Mouse (Mus musculus) stomach, embryonic 16.5 days (tissue): ENCODE measurements around the gene Pou2f2. TPM values are rescaled to one million over a fixed set of nuclear protein-coding genes. Genes with fewer than 3 reads are reported as not detected.

ENCODE experiments used
- ATAC-seq: fragments of 200-750 bp; cut with Nextera tagmentation; 2 replicates; pipeline ENCODE4 v1.8.0; 2017; ENCODE audit warnings: moderate number of reproducible peaks, moderate TSS enrichment; ENCODE audit not compliant: insufficient read depth, low FRiP score
- H3K27ac ChIP-seq: fragments of 300-500 bp; sonication (generic); 2 replicates; pipeline ENCODE4 v1.5.1; 2014; ENCODE audit warnings: low read length
- H3K27me3 ChIP-seq: fragments of 300-500 bp; sonication (generic); 2 replicates; pipeline ENCODE4 v1.6.1; 2014; ENCODE audit warnings: low read length, control low read depth, mixed read lengths; ENCODE audit not compliant: control insufficient read depth, insufficient read depth
- H3K36me3 ChIP-seq: fragments of 300-500 bp; sonication (generic); 2 replicates; pipeline ENCODE4 v1.6.1; 2014; ENCODE audit warnings: low read length; ENCODE audit not compliant: control insufficient read depth, insufficient read depth
- H3K4me1 ChIP-seq: fragments of 300-500 bp; sonication (generic); 2 replicates; pipeline ENCODE4 v1.6.1; 2014; ENCODE audit warnings: low read length, control low read depth, mixed read lengths; ENCODE audit not compliant: control insufficient read depth, insufficient read depth
- H3K4me2 ChIP-seq: fragments of 300-500 bp; sonication (generic); 2 replicates; pipeline ENCODE4 v1.6.1; 2014; ENCODE audit warnings: low read depth, low read length, mixed read lengths
- H3K4me3 ChIP-seq: fragments of 300-500 bp; sonication (generic); replicated peaks from 2 replicates; pipeline ENCODE4 v1.5.1; 2014; ENCODE audit warnings: mild to moderate bottlenecking, low read length
- H3K9ac ChIP-seq: fragments of 300-500 bp; sonication (generic); 2 replicates; pipeline ENCODE4 v1.6.1; 2014; ENCODE audit warnings: low read length
- H3K9me3 ChIP-seq: fragments of 300-500 bp; sonication (generic); replicated peaks from 2 replicates; pipeline ENCODE4 v1.6.1; 2016; ENCODE audit warnings: low read length, control low read depth; ENCODE audit not compliant: control insufficient read depth
- WGBS: fragments of 180-500 bp; shearing (Covaris S2); extraction: QIAGEN DNeasy Blood & Tissue Kit; methylation state at CpG from one replicate; pipeline ENCODE4 v1.1.7; 2014; 5-methylcytosine and 5-hydroxymethylcytosine counted together
- polyA plus RNA-seq: library from polyadenylated mRNA; unstranded; fragments of >200 nt; fragmentation: Nextera tagmentation; extraction: Ambion mirVana; gene quantifications from 2 replicates; pipeline ENCODE4 v1.2.1, GENCODE M21; 2015

The Pou2f2 gene
- polyA plus RNA-seq, 1 experiment from 2014 or later = 1.4 TPM

- Histone ChIP-seq H3K36me3 (no peaks in the 10 kb centered on the region), H3K4me2 (no peak overlapping the region), H3K4me1 (0 out of 2 replicates have a peak, but pooled peaks cover 2% of the 10 kb centered on the region), H3K27me3 (no peaks in the 10 kb centered on the region), H3K27ac (no peak overlapping the region), H3K9me3 (no peaks in the 10 kb centered on the region), H3K9ac (no peak overlapping the region), H3K4me3 (no peak overlapping the region)
- 65% methylated on average over 3 of the region's 3 CpGs for WGBS
- no peak for ATAC-seq
These were observed 81.4 kb downstream of the Pou2f2 start for GRCm38 (mm10) chr7:25098169-25098568.

- Histone ChIP-seq H3K4me2 (no peak overlapping the region), H3K9ac (no peak overlapping the region), H3K9me3 (no peaks in the 10 kb centered on the region), H3K27me3 (no peaks in the 10 kb centered on the region), H3K4me3 (no peak overlapping the region), H3K36me3 (no peaks in the 10 kb centered on the region), H3K27ac (no peak overlapping the region), H3K4me1 (0 out of 2 replicates have a peak, but pooled peaks cover 4% of the 10 kb centered on the region)
- WGBS = 34% methylated on average over 10 of the region's 10 CpGs
- ATAC-seq = no peak
These were observed 89.7 kb downstream of the Pou2f2 start for GRCm38 (mm10) chr7:25089875-25090274.

- no peak overlapping the region for H3K9ac ChIP-seq
- WGBS = 14% methylated on average over 11 of the region's 11 CpGs
- H3K4me1 ChIP-seq = 0 out of 2 replicates have a peak, but pooled peaks cover 4% of the 10 kb centered on the region
- H3K27me3 ChIP-seq = no peaks in the 10 kb centered on the region
- H3K36me3 ChIP-seq = no peaks in the 10 kb centered on the region
- no peak overlapping the region for H3K27ac ChIP-seq
- no peak overlapping the region for H3K4me3 ChIP-seq
- no peaks in the 10 kb centered on the region for H3K9me3 ChIP-seq
- ATAC-seq = no peak
- H3K4me2 ChIP-seq = no peak overlapping the region
These were observed 90.6 kb downstream of the Pou2f2 start for GRCm38 (mm10) chr7:25088968-25089367.

GRCm38 (mm10) chr7:25088531-25088930 lies 91.0 kb downstream of the Pou2f2 start:
- ATAC-seq = no peak
- H3K9ac ChIP-seq = no peak overlapping the region
- no peaks in the 10 kb centered on the region for H3K27me3 ChIP-seq
- no peak overlapping the region for H3K27ac ChIP-seq
- peaks cover 4% of the 10 kb centered on the region; the same call in 1 of the 2 replicates for H3K36me3 ChIP-seq
- 15% methylated on average over 10 of the region's 10 CpGs for WGBS
- H3K4me3 ChIP-seq = no peak overlapping the region
- H3K9me3 ChIP-seq = no peaks in the 10 kb centered on the region
- H3K4me1 ChIP-seq = 0 out of 2 replicates have a peak, but pooled peaks cover 4% of the 10 kb centered on the region
- H3K4me2 ChIP-seq = no peak overlapping the region

GRCm38 (mm10) chr7:25087972-25088371 lies 91.6 kb downstream of the Pou2f2 start:
- no peak overlapping the region for H3K9ac ChIP-seq
- 0 out of 2 replicates have a peak, but pooled peaks cover under 1% of the 10 kb centered on the region for H3K4me1 ChIP-seq
- 53% methylated on average over 5 of the region's 5 CpGs for WGBS
- no peak overlapping the region for H3K27ac ChIP-seq
- no peak overlapping the region for H3K4me3 ChIP-seq
- peaks cover 9% of the 10 kb centered on the region; the same call in 1 of the 2 replicates for H3K36me3 ChIP-seq
- H3K9me3 ChIP-seq = no peaks in the 10 kb centered on the region
- no peak for ATAC-seq
- no peak overlapping the region for H3K4me2 ChIP-seq
- H3K27me3 ChIP-seq = no peaks in the 10 kb centered on the region

GRCm38 (mm10) chr7:25087256-25087912 lies 92.1 kb downstream of the Pou2f2 start:
- no peak overlapping the region for H3K9ac ChIP-seq
- H3K9me3 ChIP-seq = no peaks in the 10 kb centered on the region
- no peaks in the 10 kb centered on the region for H3K27me3 ChIP-seq
- WGBS = 64% methylated on average over 10 of the region's 10 CpGs
- H3K27ac ChIP-seq = no peak overlapping the region
- H3K4me3 ChIP-seq = no peak overlapping the region
- no peak; the same call in 1 of the 2 replicates for ATAC-seq
- peaks cover 14% of the 10 kb centered on the region; the same call in 1 of the 2 replicates for H3K36me3 ChIP-seq
- H3K4me2 ChIP-seq = no peak overlapping the region
- no peaks in the 10 kb centered on the region for H3K4me1 ChIP-seq

- peaks cover 19% of the 10 kb centered on the region; the same call in 1 of the 2 replicates for H3K36me3 ChIP-seq
- H3K4me3 ChIP-seq = no peak overlapping the region
- WGBS = 56% methylated on average over 3 of the region's 3 CpGs
- no peak overlapping the region for H3K4me2 ChIP-seq
- ATAC-seq = no peak
- H3K27me3 ChIP-seq = no peaks in the 10 kb centered on the region
- H3K9ac ChIP-seq = no peak overlapping the region
- no peaks in the 10 kb centered on the region for H3K9me3 ChIP-seq
- H3K4me1 ChIP-seq = no peaks in the 10 kb centered on the region
- H3K27ac ChIP-seq = no peak overlapping the region
These were observed 92.9 kb downstream of the Pou2f2 start for GRCm38 (mm10) chr7:25086656-25087055.

- peaks cover 35% of the 10 kb centered on the region for H3K36me3 ChIP-seq
- H3K9ac ChIP-seq = no peak overlapping the region
- no peaks in the 10 kb centered on the region for H3K9me3 ChIP-seq
- no peak for ATAC-seq
- no peak overlapping the region for H3K4me2 ChIP-seq
- H3K4me1 ChIP-seq = no peaks in the 10 kb centered on the region
- H3K27ac ChIP-seq = 0 out of 2 replicates have a peak overlapping the region, but pooled peaks have one; percentile 7
- WGBS = 52% methylated on average over 5 of the region's 5 CpGs
- H3K27me3 ChIP-seq = no peaks in the 10 kb centered on the region
- no peak overlapping the region for H3K4me3 ChIP-seq
These were observed 94.9 kb downstream of the Pou2f2 start for GRCm38 (mm10) chr7:25084621-25085020.

GRCm38 (mm10) chr7:25082510-25082909 lies 97.0 kb downstream of the Pou2f2 start:
- no peak overlapping the region for H3K9ac ChIP-seq
- H3K4me3 ChIP-seq = no peak overlapping the region
- H3K4me1 ChIP-seq = peaks cover 13% of the 10 kb centered on the region
- 84% methylated on average over 4 of the region's 4 CpGs for WGBS
- no peak overlapping the region for H3K27ac ChIP-seq
- H3K4me2 ChIP-seq = no peak overlapping the region
- no peak for ATAC-seq
- no peaks in the 10 kb centered on the region for H3K9me3 ChIP-seq
- H3K27me3 ChIP-seq = no peaks in the 10 kb centered on the region
- H3K36me3 ChIP-seq = peaks cover 38% of the 10 kb centered on the region
